Mouse (Mus musculus) forebrain, postnatal 0 days (tissue): ENCODE results near the gene Pnmt. TPM values are rescaled to one million over a fixed set of nuclear protein-coding genes. Genes with fewer than 3 reads are reported as not detected.

ENCODE experiments used
- ATAC-seq: fragments of 200-750 bp; cut with Nextera tagmentation; 2 replicates; pipeline ENCODE4 v1.8.0; 2017; ENCODE audit warnings: mild to moderate bottlenecking, moderate library complexity
- DNase-seq: peaks from one replicate; pipeline ENCODE4 v3.0.0-alpha.2; 2015
- H3K27ac ChIP-seq: fragments of 300-500 bp; sonication (generic); 2 replicates; pipeline ENCODE4 v1.5.1; 2014; ENCODE audit warnings: low read depth, mild to moderate bottlenecking, antibody characterized with exemption, low read length, moderate library complexity, mixed read lengths
- H3K27me3 ChIP-seq: fragments of 300-500 bp; sonication (generic); 2 replicates; pipeline ENCODE4 v1.6.1; 2014; ENCODE audit warnings: mild to moderate bottlenecking, low read length, mixed read lengths; ENCODE audit not compliant: insufficient read depth
- H3K36me3 ChIP-seq: fragments of 300-500 bp; sonication (generic); 2 replicates; pipeline ENCODE4 v1.6.1; 2014; ENCODE audit warnings: mild to moderate bottlenecking, moderate library complexity; ENCODE audit not compliant: insufficient read depth
- H3K4me1 ChIP-seq: fragments of 300-500 bp; sonication (generic); 2 replicates; pipeline ENCODE4 v1.6.1; 2014; ENCODE audit warnings: antibody characterized with exemption; ENCODE audit not compliant: insufficient read depth
- H3K4me2 ChIP-seq: fragments of 300-500 bp; sonication (generic); 2 replicates; pipeline ENCODE4 v1.6.1; 2014; ENCODE audit warnings: low read depth, mild to moderate bottlenecking, moderate library complexity
- H3K4me3 ChIP-seq: fragments of 300-500 bp; sonication (generic); 2 replicates; pipeline ENCODE4 v1.5.1; 2014; ENCODE audit warnings: low read depth, low read length, mixed read lengths
- H3K9ac ChIP-seq: fragments of 300-500 bp; sonication (generic); 2 replicates; pipeline ENCODE4 v1.6.1; 2014; ENCODE audit warnings: mild to moderate bottlenecking
- H3K9me3 ChIP-seq: fragments of 300-500 bp; sonication (generic); 2 replicates; pipeline ENCODE4 v1.6.1; 2016; ENCODE audit warnings: low read length
- CTCF ChIP-seq: sonication (generic); IDR thresholded peaks from 2 replicates; pipeline ENCODE4 v1.5.1; 2016; ENCODE audit warnings: antibody characterized with exemption, control low read depth, low read depth
- WGBS: fragments of 180-500 bp; shearing (Covaris S2); extraction: QIAGEN DNeasy Blood & Tissue Kit; methylation state at CpG from one replicate; pipeline ENCODE4 v1.1.7; 2014; 5-methylcytosine and 5-hydroxymethylcytosine counted together
- polyA plus RNA-seq: library from polyadenylated mRNA; unstranded; fragments of >200 nt; fragmentation: Nextera tagmentation; extraction: Ambion mirVana; gene quantifications from 2 replicates; pipeline ENCODE4 v1.2.1, GENCODE M21; 2015
- total RNA-seq: library from RNA; depleted of rRNA; stranded (reverse); fragments of >200 nt; gene quantifications from 2 replicates; pipeline ENCODE4 v1.2.3, GENCODE M21; 2014

Gene Pnmt
- total and polyA plus RNA-seq, 2 experiments from 2014 or later = 1.8 to 3.5 TPM

- no peak overlapping the region for H3K4me3 ChIP-seq
- TF ChIP-seq CTCF = no peak
- no peak overlapping the region for H3K27ac ChIP-seq
- H3K36me3 ChIP-seq = no peaks in the 10 kb centered on the region
- no peak overlapping the region for H3K4me2 ChIP-seq
- WGBS = 78% methylated on average over 18 of the region's 18 CpGs
- DNase-seq = no peak
- H3K9me3 ChIP-seq = no peaks in the 10 kb centered on the region
- H3K9ac ChIP-seq = no peak overlapping the region
- no peak for ATAC-seq
- H3K4me1 ChIP-seq = 0 out of 2 replicates have a peak, but pooled peaks cover 5% of the 10 kb centered on the region
- peaks cover 23% of the 10 kb centered on the region for H3K27me3 ChIP-seq
Measured at GRCm38 (mm10) chr11:98352272-98352990, 33.8 kb upstream of the Pnmt start.

- H3K4me1 ChIP-seq = 0 out of 2 replicates have a peak, but pooled peaks cover 3% of the 10 kb centered on the region
- no peak overlapping the region for H3K27ac ChIP-seq
- no peak overlapping the region for H3K4me3 ChIP-seq
- no peak overlapping the region for H3K9ac ChIP-seq
- no peaks in the 10 kb centered on the region for H3K36me3 ChIP-seq
- WGBS = 33% methylated on average over 8 of the region's 8 CpGs
- ATAC-seq (no peak), DNase-seq (no peak)
- H3K27me3 ChIP-seq = peaks cover 22% of the 10 kb centered on the region
- no peaks in the 10 kb centered on the region for H3K9me3 ChIP-seq
- TF ChIP-seq CTCF = no peak
- no peak overlapping the region for H3K4me2 ChIP-seq
Measured at GRCm38 (mm10) chr11:98353651-98354211, 32.5 kb upstream of the Pnmt start.

DNA sequence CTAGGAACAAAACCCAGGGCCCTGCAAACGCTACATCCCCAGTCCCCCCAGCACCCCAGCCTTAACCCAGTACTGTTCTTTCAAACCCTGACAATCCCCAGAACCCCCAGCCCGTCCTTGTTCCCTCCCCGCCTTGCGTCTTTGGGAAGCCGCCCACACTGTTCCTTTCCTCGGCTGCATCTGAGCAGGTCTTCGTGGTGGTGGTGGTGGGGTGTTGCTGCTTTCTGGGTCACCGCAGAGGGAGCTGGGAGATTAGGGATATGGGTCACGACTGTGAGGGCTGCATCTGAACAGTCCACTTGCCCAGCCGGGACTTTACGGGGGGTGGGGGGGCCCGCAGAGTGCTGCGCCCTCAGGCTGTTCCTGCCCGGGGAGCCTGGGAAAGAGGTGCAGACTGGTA is 31.8 kb upstream of the Pnmt start:
- Histone ChIP-seq H3K27ac (no peak overlapping the region), H3K4me2 (no peak overlapping the region), H3K9me3 (no peaks in the 10 kb centered on the region), H3K36me3 (no peaks in the 10 kb centered on the region), H3K4me3 (no peak overlapping the region), H3K9ac (no peak overlapping the region), H3K27me3 (peaks cover 15% of the 10 kb centered on the region), H3K4me1 (peaks cover 9% of the 10 kb centered on the region; the same call in 1 of the 2 replicates)
- TF ChIP-seq CTCF = no peak
- ATAC-seq (no peak), DNase-seq (no peak)
- WGBS = 65% methylated on average over 14 of the region's 14 CpGs

GRCm38 (mm10) chr11:98355732-98356299 is 30.4 kb upstream of the Pnmt start:
- no peaks in the 10 kb centered on the region for H3K9me3 ChIP-seq
- DNase-seq = peak; percentile 84
- H3K4me3 ChIP-seq = no peak overlapping the region
- H3K27ac ChIP-seq = no peak overlapping the region; the same call in 1 of the 2 replicates
- no peaks in the 10 kb centered on the region for H3K36me3 ChIP-seq
- H3K27me3 ChIP-seq = peaks cover 4% of the 10 kb centered on the region
- 12% methylated on average over 6 of the region's 6 CpGs for WGBS
- H3K4me1 ChIP-seq = peaks cover 15% of the 10 kb centered on the region; the same call in 1 of the 2 replicates
- H3K4me2 ChIP-seq = no peak overlapping the region
- peak; percentile 87 for TF ChIP-seq CTCF
- no peak overlapping the region for H3K9ac ChIP-seq
- peak; percentile 44 for ATAC-seq

- WGBS = 73% methylated on average over 7 of the region's 7 CpGs
- H3K27ac ChIP-seq = no peak overlapping the region
- ATAC-seq (no peak), DNase-seq (no peak)
- H3K9me3 ChIP-seq = no peaks in the 10 kb centered on the region
- H3K36me3 ChIP-seq = no peaks in the 10 kb centered on the region
- no peak overlapping the region for H3K4me2 ChIP-seq
- no peak overlapping the region for H3K9ac ChIP-seq
- H3K4me3 ChIP-seq = no peak overlapping the region
- no peaks in the 10 kb centered on the region for H3K27me3 ChIP-seq
- TF ChIP-seq CTCF = no peak
- H3K4me1 ChIP-seq = peaks cover 15% of the 10 kb centered on the region; the same call in 1 of the 2 replicates
Measured at GRCm38 (mm10) chr11:98356625-98357394, 29.4 kb upstream of the Pnmt start.

GRCm38 (mm10) chr11:98357396-98358160 is 28.7 kb upstream of the Pnmt start:
- peaks cover 15% of the 10 kb centered on the region; the same call in 1 of the 2 replicates for H3K4me1 ChIP-seq
- no peaks in the 10 kb centered on the region for H3K9me3 ChIP-seq
- TF ChIP-seq CTCF = no peak
- peak overlapping the region; percentile 62 for H3K4me3 ChIP-seq
- DNase-seq (no peak), ATAC-seq (no peak; the same call in 1 of the 2 replicates)
- WGBS = 10% methylated on average over 13 of the region's 13 CpGs
- H3K36me3 ChIP-seq = no peaks in the 10 kb centered on the region
- H3K4me2 ChIP-seq = peak overlapping the region; percentile 77
- H3K27ac ChIP-seq = peak overlapping the region; percentile 86
- peak overlapping the region; percentile 45 for H3K9ac ChIP-seq
- H3K27me3 ChIP-seq = no peaks in the 10 kb centered on the region
